Mouse (Mus musculus): ENCODE results near the gene Adcyap1r1. TPM values are rescaled to one million over a fixed set of nuclear protein-coding genes. Genes with fewer than 3 reads are reported as not detected.

Adcyap1r1 gene
- polyA plus RNA-seq, 1 experiment from 2014 or later, result 2.5 TPM

GRCm38 (mm10) chr6:55466301-55466761 lies 14.6 kb downstream of the Adcyap1r1 start:
- Histone ChIP-seq H3K36me3 (replicated peaks; ENCODE audit: control insufficient read depth, insufficient read depth, low read depth, low read length) (no peaks in the 10 kb centered on the region), H3K4me3 (ENCODE audit: low read depth, low read length) (no peak overlapping the region), H3K4me2 (ENCODE audit: low read depth, low read length) (no peak overlapping the region), H3K9me3 (replicated peaks; ENCODE audit: control insufficient read depth, low read length) (no peaks in the 10 kb centered on the region), H3K27ac (replicated peaks; ENCODE audit: low read depth, low read length) (no peak overlapping the region), H3K4me1 (ENCODE audit: control insufficient read depth, insufficient read depth, low read length) (no peaks in the 10 kb centered on the region), H3K9ac (replicated peaks; ENCODE audit: low read length) (no peak overlapping the region), H3K27me3 (ENCODE audit: control insufficient read depth, insufficient read depth, low read length) (no peaks in the 10 kb centered on the region)
- ATAC-seq (replicated peaks; ENCODE audit: insufficient number of reproducible peaks, low FRiP score, low TSS enrichment, low read depth), result peak; percentile 45; the same call in 1 of the 2 replicates
- peak; percentile 15 for DNase-seq (ENCODE audit: low spot score)

GRCm38 (mm10) chr6:55470691-55471090 lies 18.9 kb downstream of the Adcyap1r1 start:
- no peak for ATAC-seq (replicated peaks; ENCODE audit: insufficient number of reproducible peaks, low FRiP score, low TSS enrichment, low read depth)
- Histone ChIP-seq H3K27ac (replicated peaks; ENCODE audit: low read depth, low read length) (no peak overlapping the region), H3K4me2 (ENCODE audit: low read depth, low read length) (no peak overlapping the region), H3K9me3 (replicated peaks; ENCODE audit: control insufficient read depth, low read length) (no peaks in the 10 kb centered on the region), H3K4me1 (ENCODE audit: control insufficient read depth, insufficient read depth, low read length) (no peaks in the 10 kb centered on the region), H3K36me3 (replicated peaks; ENCODE audit: control insufficient read depth, insufficient read depth, low read depth, low read length) (no peaks in the 10 kb centered on the region), H3K4me3 (ENCODE audit: low read depth, low read length) (no peak overlapping the region), H3K27me3 (ENCODE audit: control insufficient read depth, insufficient read depth, low read length) (no peaks in the 10 kb centered on the region), H3K9ac (replicated peaks; ENCODE audit: low read length) (no peak overlapping the region)
- WGBS, result 82% methylated on average over 5 of the region's 5 CpGs
- DNase-seq (ENCODE audit: low spot score), result no peak

- H3K4me1 ChIP-seq (ENCODE audit: control insufficient read depth, insufficient read depth, low read length), result no peaks in the 10 kb centered on the region
- no peaks in the 10 kb centered on the region for H3K9me3 ChIP-seq (replicated peaks; ENCODE audit: control insufficient read depth, low read length)
- no peak overlapping the region for H3K27ac ChIP-seq (replicated peaks; ENCODE audit: low read depth, low read length)
- no peak overlapping the region for H3K4me2 ChIP-seq (ENCODE audit: low read depth, low read length)
- no peak overlapping the region for H3K4me3 ChIP-seq (ENCODE audit: low read depth, low read length)
- H3K36me3 ChIP-seq (replicated peaks; ENCODE audit: control insufficient read depth, insufficient read depth, low read depth, low read length), result no peaks in the 10 kb centered on the region
- no peak for ATAC-seq (replicated peaks; ENCODE audit: insufficient number of reproducible peaks, low FRiP score, low TSS enrichment, low read depth)
- DNase-seq (ENCODE audit: low spot score), result no peak
- no peak overlapping the region for H3K9ac ChIP-seq (replicated peaks; ENCODE audit: low read length)
- WGBS, result 76% methylated on average over 2 of the region's 2 CpGs
- H3K27me3 ChIP-seq (ENCODE audit: control insufficient read depth, insufficient read depth, low read length), result no peaks in the 10 kb centered on the region
Measured at GRCm38 (mm10) chr6:55472381-55472780, 20.6 kb downstream of the Adcyap1r1 start.

- Histone ChIP-seq H3K27me3 (ENCODE audit: control insufficient read depth, insufficient read depth, low read length) (no peaks in the 10 kb centered on the region), H3K27ac (replicated peaks; ENCODE audit: low read depth, low read length) (no peak overlapping the region), H3K36me3 (replicated peaks; ENCODE audit: control insufficient read depth, insufficient read depth, low read depth, low read length) (no peaks in the 10 kb centered on the region), H3K4me2 (ENCODE audit: low read depth, low read length) (no peak overlapping the region), H3K9me3 (replicated peaks; ENCODE audit: control insufficient read depth, low read length) (no peaks in the 10 kb centered on the region), H3K4me1 (ENCODE audit: control insufficient read depth, insufficient read depth, low read length) (no peaks in the 10 kb centered on the region), H3K4me3 (ENCODE audit: low read depth, low read length) (no peak overlapping the region), H3K9ac (replicated peaks; ENCODE audit: low read length) (no peak overlapping the region)
- DNase-seq (ENCODE audit: low spot score) (no peak), ATAC-seq (replicated peaks; ENCODE audit: insufficient number of reproducible peaks, low FRiP score, low TSS enrichment, low read depth) (no peak)
- 95% methylated on average over 1 of the region's 1 CpGs for WGBS
Measured at GRCm38 (mm10) chr6:55480988-55481387, 29.2 kb downstream of the Adcyap1r1 start.

- H3K4me2 ChIP-seq (ENCODE audit: low read depth, low read length), result no peak overlapping the region
- H3K4me3 ChIP-seq (ENCODE audit: low read depth, low read length), result no peak overlapping the region
- 86% methylated on average over 1 of the region's 1 CpGs for WGBS
- DNase-seq (ENCODE audit: low spot score) (no peak), ATAC-seq (replicated peaks; ENCODE audit: insufficient number of reproducible peaks, low FRiP score, low TSS enrichment, low read depth) (no peak)
- H3K9me3 ChIP-seq (replicated peaks; ENCODE audit: control insufficient read depth, low read length), result no peaks in the 10 kb centered on the region
- H3K9ac ChIP-seq (replicated peaks; ENCODE audit: low read length), result no peak overlapping the region
- H3K27me3 ChIP-seq (ENCODE audit: control insufficient read depth, insufficient read depth, low read length), result no peaks in the 10 kb centered on the region
- no peak overlapping the region for H3K27ac ChIP-seq (replicated peaks; ENCODE audit: low read depth, low read length)
- no peaks in the 10 kb centered on the region for H3K36me3 ChIP-seq (replicated peaks; ENCODE audit: control insufficient read depth, insufficient read depth, low read depth, low read length)
- H3K4me1 ChIP-seq (ENCODE audit: control insufficient read depth, insufficient read depth, low read length), result no peaks in the 10 kb centered on the region
Measured at GRCm38 (mm10) chr6:55482471-55482870, 30.7 kb downstream of the Adcyap1r1 start.

GRCm38 (mm10) chr6:55483360-55483759 lies 31.6 kb downstream of the Adcyap1r1 start:
- H3K9ac ChIP-seq (replicated peaks; ENCODE audit: low read length), result no peak overlapping the region
- 78% methylated on average over 7 of the region's 7 CpGs for WGBS
- ATAC-seq (replicated peaks; ENCODE audit: insufficient number of reproducible peaks, low FRiP score, low TSS enrichment, low read depth) (no peak), DNase-seq (ENCODE audit: low spot score) (no peak)
- no peak overlapping the region for H3K4me3 ChIP-seq (ENCODE audit: low read depth, low read length)
- no peaks in the 10 kb centered on the region for H3K36me3 ChIP-seq (replicated peaks; ENCODE audit: control insufficient read depth, insufficient read depth, low read depth, low read length)
- no peak overlapping the region for H3K27ac ChIP-seq (replicated peaks; ENCODE audit: low read depth, low read length)
- H3K27me3 ChIP-seq (ENCODE audit: control insufficient read depth, insufficient read depth, low read length), result no peaks in the 10 kb centered on the region
- no peaks in the 10 kb centered on the region for H3K9me3 ChIP-seq (replicated peaks; ENCODE audit: control insufficient read depth, low read length)
- H3K4me2 ChIP-seq (ENCODE audit: low read depth, low read length), result no peak overlapping the region
- H3K4me1 ChIP-seq (ENCODE audit: control insufficient read depth, insufficient read depth, low read length), result no peaks in the 10 kb centered on the region

GRCm38 (mm10) chr6:55484224-55484623 lies 32.4 kb downstream of the Adcyap1r1 start:
- Histone ChIP-seq H3K27ac (replicated peaks; ENCODE audit: low read depth, low read length) (no peak overlapping the region), H3K4me3 (ENCODE audit: low read depth, low read length) (no peak overlapping the region), H3K9ac (replicated peaks; ENCODE audit: low read length) (no peak overlapping the region), H3K9me3 (replicated peaks; ENCODE audit: control insufficient read depth, low read length) (no peaks in the 10 kb centered on the region), H3K36me3 (replicated peaks; ENCODE audit: control insufficient read depth, insufficient read depth, low read depth, low read length) (no peaks in the 10 kb centered on the region), H3K4me2 (ENCODE audit: low read depth, low read length) (no peak overlapping the region), H3K4me1 (ENCODE audit: control insufficient read depth, insufficient read depth, low read length) (no peaks in the 10 kb centered on the region), H3K27me3 (ENCODE audit: control insufficient read depth, insufficient read depth, low read length) (no peaks in the 10 kb centered on the region)
- ATAC-seq (replicated peaks; ENCODE audit: insufficient number of reproducible peaks, low FRiP score, low TSS enrichment, low read depth) (peak; percentile 43; the same call in 1 of the 2 replicates), DNase-seq (ENCODE audit: low spot score) (peak; percentile 6)
- 39% methylated on average over 4 of the region's 4 CpGs for WGBS

GRCm38 (mm10) chr6:55485216-55485615 lies 33.4 kb downstream of the Adcyap1r1 start:
- Histone ChIP-seq H3K27ac (replicated peaks; ENCODE audit: low read depth, low read length) (no peak overlapping the region), H3K9me3 (replicated peaks; ENCODE audit: control insufficient read depth, low read length) (no peaks in the 10 kb centered on the region), H3K36me3 (replicated peaks; ENCODE audit: control insufficient read depth, insufficient read depth, low read depth, low read length) (no peaks in the 10 kb centered on the region), H3K4me2 (ENCODE audit: low read depth, low read length) (no peak overlapping the region), H3K4me1 (ENCODE audit: control insufficient read depth, insufficient read depth, low read length) (no peaks in the 10 kb centered on the region), H3K4me3 (ENCODE audit: low read depth, low read length) (no peak overlapping the region), H3K9ac (replicated peaks; ENCODE audit: low read length) (no peak overlapping the region), H3K27me3 (ENCODE audit: control insufficient read depth, insufficient read depth, low read length) (no peaks in the 10 kb centered on the region)
- ATAC-seq (replicated peaks; ENCODE audit: insufficient number of reproducible peaks, low FRiP score, low TSS enrichment, low read depth) (no peak), DNase-seq (ENCODE audit: low spot score) (peak; percentile 16)
- WGBS, result 77% methylated on average over 4 of the region's 4 CpGs

Data from embryonic facial prominence, embryonic 11.5 days (tissue).